Mouse (Mus musculus): Measurements from ENCODE around the gene Il4i1. TPM values are rescaled to one million over a fixed set of nuclear protein-coding genes. Genes with fewer than 3 reads are reported as not detected.

The Il4i1 gene
- polyA plus RNA-seq, 1 experiment from 2014 or later = 0.14 TPM

GRCm38 (mm10) chr7:44877833-44878232, 61.6 kb downstream of the Il4i1 start:
- WGBS (ENCODE audit: insufficient replicate concordance) = 67% methylated on average over 14 of the region's 14 CpGs
- peak overlapping the region; percentile 66 for H3K27ac ChIP-seq (ENCODE audit: low read depth, low read length)

GRCm38 (mm10) chr7:44883036-44883435, 66.8 kb downstream of the Il4i1 start:
- no peak overlapping the region for H3K4me2 ChIP-seq
- WGBS (ENCODE audit: insufficient replicate concordance) = 96% methylated on average over 3 of the region's 3 CpGs
- peaks cover 48% of the 10 kb centered on the region for H3K36me3 ChIP-seq (ENCODE audit: control insufficient read depth, insufficient read depth, low read length)
- 0 out of 2 replicates have a peak, but pooled peaks cover 10% of the 10 kb centered on the region for H3K4me1 ChIP-seq (ENCODE audit: control insufficient read depth, insufficient read depth, low read length)
- H3K27ac ChIP-seq (ENCODE audit: low read depth, low read length) = no peak overlapping the region
- no peak overlapping the region for H3K9ac ChIP-seq (ENCODE audit: low read depth, low read length)
- ATAC-seq (replicated peaks; ENCODE audit: insufficient number of reproducible peaks, low FRiP score, low TSS enrichment) = no peak
- no peaks in the 10 kb centered on the region for H3K27me3 ChIP-seq (ENCODE audit: control insufficient read depth, insufficient read depth, low read length)
- no peak overlapping the region for H3K4me3 ChIP-seq (ENCODE audit: low read depth, low read length)
- H3K9me3 ChIP-seq (replicated peaks; ENCODE audit: control insufficient read depth, low read length) = no peaks in the 10 kb centered on the region

More at GRCm38 (mm10) chr7:44877833-44878232, 61.6 kb downstream of the Il4i1 start:
- Histone ChIP-seq H3K4me3 (ENCODE audit: low read depth, low read length) (no peak overlapping the region), H3K4me2 (no peak overlapping the region), H3K9ac (ENCODE audit: low read depth, low read length) (no peak overlapping the region), H3K9me3 (replicated peaks; ENCODE audit: control insufficient read depth, low read length) (no peaks in the 10 kb centered on the region), H3K36me3 (ENCODE audit: control insufficient read depth, insufficient read depth, low read length) (peaks cover 41% of the 10 kb centered on the region), H3K4me1 (ENCODE audit: control insufficient read depth, insufficient read depth, low read length) (peaks cover 24% of the 10 kb centered on the region), H3K27me3 (ENCODE audit: control insufficient read depth, insufficient read depth, low read length) (no peaks in the 10 kb centered on the region)
- ATAC-seq (replicated peaks; ENCODE audit: insufficient number of reproducible peaks, low FRiP score, low TSS enrichment) = no peak; the same call in 1 of the 2 replicates

GRCm38 (mm10) chr7:44884637-44885036, 68.5 kb downstream of the Il4i1 start:
- H3K9ac ChIP-seq (ENCODE audit: low read depth, low read length) = no peak overlapping the region
- ATAC-seq (replicated peaks; ENCODE audit: insufficient number of reproducible peaks, low FRiP score, low TSS enrichment) = no peak
- WGBS (ENCODE audit: insufficient replicate concordance) = 98% methylated on average over 5 of the region's 5 CpGs
- H3K27me3 ChIP-seq (ENCODE audit: control insufficient read depth, insufficient read depth, low read length) = no peaks in the 10 kb centered on the region
- no peak overlapping the region for H3K4me2 ChIP-seq
- no peaks in the 10 kb centered on the region for H3K9me3 ChIP-seq (replicated peaks; ENCODE audit: control insufficient read depth, low read length)
- H3K4me1 ChIP-seq (ENCODE audit: control insufficient read depth, insufficient read depth, low read length) = peaks cover 6% of the 10 kb centered on the region; the same call in 1 of the 2 replicates
- H3K27ac ChIP-seq (ENCODE audit: low read depth, low read length) = no peak overlapping the region
- peaks cover 41% of the 10 kb centered on the region for H3K36me3 ChIP-seq (ENCODE audit: control insufficient read depth, insufficient read depth, low read length)
- H3K4me3 ChIP-seq (ENCODE audit: low read depth, low read length) = no peak overlapping the region

GRCm38 (mm10) chr7:44886964-44887363, 70.8 kb downstream of the Il4i1 start:
- H3K4me2 ChIP-seq = no peak overlapping the region
- H3K4me3 ChIP-seq (ENCODE audit: low read depth, low read length) = no peak overlapping the region
- no peak overlapping the region; the same call in 1 of the 2 replicates for H3K9ac ChIP-seq (ENCODE audit: low read depth, low read length)
- peaks cover 15% of the 10 kb centered on the region for H3K4me1 ChIP-seq (ENCODE audit: control insufficient read depth, insufficient read depth, low read length)
- no peak overlapping the region for H3K27ac ChIP-seq (ENCODE audit: low read depth, low read length)
- no peaks in the 10 kb centered on the region for H3K27me3 ChIP-seq (ENCODE audit: control insufficient read depth, insufficient read depth, low read length)
- ATAC-seq (replicated peaks; ENCODE audit: insufficient number of reproducible peaks, low FRiP score, low TSS enrichment) = no peak
- peaks cover 19% of the 10 kb centered on the region for H3K36me3 ChIP-seq (ENCODE audit: control insufficient read depth, insufficient read depth, low read length)
- H3K9me3 ChIP-seq (replicated peaks; ENCODE audit: control insufficient read depth, low read length) = no peaks in the 10 kb centered on the region
- 85% methylated on average over 7 of the region's 7 CpGs for WGBS (ENCODE audit: insufficient replicate concordance)

GRCm38 (mm10) chr7:44888256-44889105, 72.3 kb downstream of the Il4i1 start:
- Histone ChIP-seq H3K9ac (ENCODE audit: low read depth, low read length) (no peak overlapping the region), H3K36me3 (ENCODE audit: control insufficient read depth, insufficient read depth, low read length) (peaks cover 8% of the 10 kb centered on the region; the same call in 1 of the 2 replicates), H3K4me2 (no peak overlapping the region), H3K27ac (ENCODE audit: low read depth, low read length) (no peak overlapping the region), H3K9me3 (replicated peaks; ENCODE audit: control insufficient read depth, low read length) (no peaks in the 10 kb centered on the region), H3K4me3 (ENCODE audit: low read depth, low read length) (no peak overlapping the region), H3K27me3 (ENCODE audit: control insufficient read depth, insufficient read depth, low read length) (no peaks in the 10 kb centered on the region), H3K4me1 (ENCODE audit: control insufficient read depth, insufficient read depth, low read length) (peaks cover 15% of the 10 kb centered on the region)
- no peak for ATAC-seq (replicated peaks; ENCODE audit: insufficient number of reproducible peaks, low FRiP score, low TSS enrichment)
- 82% methylated on average over 13 of the region's 13 CpGs for WGBS (ENCODE audit: insufficient replicate concordance)

GRCm38 (mm10) chr7:44890180-44890579, 74.0 kb downstream of the Il4i1 start:
- no peak for ATAC-seq (replicated peaks; ENCODE audit: insufficient number of reproducible peaks, low FRiP score, low TSS enrichment)
- Histone ChIP-seq H3K27ac (ENCODE audit: low read depth, low read length) (no peak overlapping the region), H3K4me3 (ENCODE audit: low read depth, low read length) (no peak overlapping the region), H3K9me3 (replicated peaks; ENCODE audit: control insufficient read depth, low read length) (no peaks in the 10 kb centered on the region), H3K9ac (ENCODE audit: low read depth, low read length) (no peak overlapping the region), H3K27me3 (ENCODE audit: control insufficient read depth, insufficient read depth, low read length) (no peaks in the 10 kb centered on the region), H3K4me1 (ENCODE audit: control insufficient read depth, insufficient read depth, low read length) (peaks cover 15% of the 10 kb centered on the region), H3K36me3 (ENCODE audit: control insufficient read depth, insufficient read depth, low read length) (no peaks in the 10 kb centered on the region), H3K4me2 (no peak overlapping the region; the same call in 1 of the 2 replicates)
- 79% methylated on average over 7 of the region's 7 CpGs for WGBS (ENCODE audit: insufficient replicate concordance)

MicroRNAs encoded within 50 kb of the gene (microRNA counts, 519-probe panel; counts per million panel counts)
- 32.2 counts per million for microRNA mmu-miR-707

Small RNA genes lying within 50 kb of the gene (microRNA-seq; reads per million reads assigned to microRNA genes)
- gene Mir707 (ENCODE audit: borderline number of aligned reads) = not detected

Other genes with a start within 250 kb of the Il4i1 start
- gene Napsa, start 244.0 kb upstream of the Il4i1 start, polyA plus RNA-seq (2014; fragmentation: Nextera tagmentation; extraction: Ambion mirVana) = 0.70 TPM in 1 of 2 replicates, not detected in the other
- 0.07 and 0.23 TPM in 2 replicates for gene Kcnc3, start 225.7 kb upstream of the Il4i1 start, polyA plus RNA-seq (2014; fragmentation: Nextera tagmentation; extraction: Ambion mirVana)
- 0.31 and 0.56 TPM in 2 replicates for gene Myh14, start 145.5 kb upstream of the Il4i1 start, polyA plus RNA-seq (2014; fragmentation: Nextera tagmentation; extraction: Ambion mirVana)
- gene Izumo2, start 107.6 kb upstream of the Il4i1 start, polyA plus RNA-seq (2014; fragmentation: Nextera tagmentation; extraction: Ambion mirVana) = not detected in 2 replicates
- gene Vrk3, start 68.0 kb upstream of the Il4i1 start, polyA plus RNA-seq (2014; fragmentation: Nextera tagmentation; extraction: Ambion mirVana) = 30.6 and 34.1 TPM in 2 replicates
- 0.58 and 1.2 TPM in 2 replicates for gene Zfp473, start 65.3 kb upstream of the Il4i1 start, polyA plus RNA-seq (2014; fragmentation: Nextera tagmentation; extraction: Ambion mirVana)
- 49.0 and 57.5 TPM in 2 replicates for gene Nup62, start 299 bp upstream of the Il4i1 start, polyA plus RNA-seq (2014; fragmentation: Nextera tagmentation; extraction: Ambion mirVana)
- gene Atf5, start 271 bp downstream of the Il4i1 start, polyA plus RNA-seq (2014; fragmentation: Nextera tagmentation; extraction: Ambion mirVana) = 1.6 and 1.9 TPM in 2 replicates
- gene Akt1s1, start 32.6 kb downstream of the Il4i1 start, polyA plus RNA-seq (2014; fragmentation: Nextera tagmentation; extraction: Ambion mirVana) = 38.6 and 53.9 TPM in 2 replicates
- gene Tbc1d17, start 32.7 kb downstream of the Il4i1 start, polyA plus RNA-seq (2014; fragmentation: Nextera tagmentation; extraction: Ambion mirVana) = 48.2 and 49.2 TPM in 2 replicates
- 18.9 and 19.2 TPM in 2 replicates for gene Pnkp, start 40.8 kb downstream of the Il4i1 start, polyA plus RNA-seq (2014; fragmentation: Nextera tagmentation; extraction: Ambion mirVana)
- 205 and 218 TPM in 2 replicates for gene Ptov1, start 53.4 kb downstream of the Il4i1 start, polyA plus RNA-seq (2014; fragmentation: Nextera tagmentation; extraction: Ambion mirVana)
- gene Med25, start 76.3 kb downstream of the Il4i1 start, polyA plus RNA-seq (2014; fragmentation: Nextera tagmentation; extraction: Ambion mirVana) = 47.3 and 51.9 TPM in 2 replicates
- 12.2 and 12.8 TPM in 2 replicates for gene Fuz, start 79.7 kb downstream of the Il4i1 start, polyA plus RNA-seq (2014; fragmentation: Nextera tagmentation; extraction: Ambion mirVana)
- gene Ap2a1, start 113.1 kb downstream of the Il4i1 start, polyA plus RNA-seq (2014; fragmentation: Nextera tagmentation; extraction: Ambion mirVana) = 69.1 and 77.3 TPM in 2 replicates
- gene Tsks, start 126.8 kb downstream of the Il4i1 start, polyA plus RNA-seq (2014; fragmentation: Nextera tagmentation; extraction: Ambion mirVana) = not detected in 2 replicates
- gene Cpt1c, start 158.5 kb downstream of the Il4i1 start, polyA plus RNA-seq (2014; fragmentation: Nextera tagmentation; extraction: Ambion mirVana) = 10.0 and 10.5 TPM in 2 replicates
- gene Prmt1, start 170.2 kb downstream of the Il4i1 start, polyA plus RNA-seq (2014; fragmentation: Nextera tagmentation; extraction: Ambion mirVana) = 179 and 194 TPM in 2 replicates
- gene Irf3, start 181.3 kb downstream of the Il4i1 start, polyA plus RNA-seq (2014; fragmentation: Nextera tagmentation; extraction: Ambion mirVana) = 57.3 and 61.4 TPM in 2 replicates
- 41.0 and 43.2 TPM in 2 replicates for gene Bcl2l12, start 182.3 kb downstream of the Il4i1 start, polyA plus RNA-seq (2014; fragmentation: Nextera tagmentation; extraction: Ambion mirVana)
- gene Scaf1, start 200.0 kb downstream of the Il4i1 start, polyA plus RNA-seq (2014; fragmentation: Nextera tagmentation; extraction: Ambion mirVana) = 37.9 and 42.5 TPM in 2 replicates
- 74.4 and 76.1 TPM in 2 replicates for gene Rras, start 201.6 kb downstream of the Il4i1 start, polyA plus RNA-seq (2014; fragmentation: Nextera tagmentation; extraction: Ambion mirVana)
- gene Prr12, start 236.5 kb downstream of the Il4i1 start, polyA plus RNA-seq (2014; fragmentation: Nextera tagmentation; extraction: Ambion mirVana) = 7.9 and 12.1 TPM in 2 replicates
- gene Nosip, start 246.0 kb downstream of the Il4i1 start, polyA plus RNA-seq (2014; fragmentation: Nextera tagmentation; extraction: Ambion mirVana) = 54.2 and 58.9 TPM in 2 replicates
- 11.7 and 13.3 TPM in 2 replicates for gene Prrg2, start 246.3 kb downstream of the Il4i1 start, polyA plus RNA-seq (2014; fragmentation: Nextera tagmentation; extraction: Ambion mirVana)